Mouse (Mus musculus) lung, embryonic 14.5 days (tissue): ENCODE data around the gene Telo2. TPM values are rescaled to one million over a fixed set of nuclear protein-coding genes. Genes with fewer than 3 reads are reported as not detected.
"Not testable (repeated sequence)": the region's sequence is repeated elsewhere in the genome, so short reads cannot be mapped to it uniquely, and the experiment has no call there.

Experiments used
- ATAC-seq: fragments of 200-750 bp; cut with Nextera tagmentation; 2 replicates; pipeline ENCODE4 v1.8.0; 2017; ENCODE audit warnings: mild to moderate bottlenecking, moderate TSS enrichment, moderate library complexity; ENCODE audit not compliant: insufficient read depth
- DNase-seq: peaks from one replicate; pipeline ENCODE4 v3.0.0-alpha.2; 2015
- H3K27ac ChIP-seq: fragments of 300-500 bp; sonication (generic); 2 replicates; pipeline ENCODE4 v1.5.1; 2014; ENCODE audit warnings: low read depth, mild to moderate bottlenecking, moderate library complexity
- H3K27me3 ChIP-seq: fragments of 300-500 bp; sonication (generic); 2 replicates; pipeline ENCODE4 v1.6.1; 2014; ENCODE audit warnings: low read length, control low read depth; ENCODE audit not compliant: insufficient read depth
- H3K36me3 ChIP-seq: fragments of 300-500 bp; sonication (generic); 2 replicates; pipeline ENCODE4 v1.6.1; 2014; ENCODE audit warnings: control low read depth; ENCODE audit not compliant: insufficient read depth
- H3K4me1 ChIP-seq: fragments of 300-500 bp; sonication (generic); 2 replicates; pipeline ENCODE4 v1.6.1; 2014; ENCODE audit warnings: antibody characterized with exemption, control low read depth; ENCODE audit not compliant: insufficient read depth
- H3K4me2 ChIP-seq: fragments of 300-500 bp; sonication (generic); 2 replicates; pipeline ENCODE4 v1.6.1; 2014; ENCODE audit warnings: mild to moderate bottlenecking
- H3K4me3 ChIP-seq: fragments of 300-500 bp; sonication (generic); 2 replicates; pipeline ENCODE4 v1.5.1; 2014; ENCODE audit warnings: low read depth, low read length
- H3K9ac ChIP-seq: fragments of 300-500 bp; sonication (generic); 2 replicates; pipeline ENCODE4 v1.6.1; 2014
- H3K9me3 ChIP-seq: fragments of 300-500 bp; sonication (generic); 2 replicates; pipeline ENCODE4 v1.6.1; 2016; ENCODE audit warnings: low read depth, low read length, control low read depth
- CTCF ChIP-seq: IDR thresholded peaks from 2 replicates; pipeline ENCODE4 v1.5.1; 2016; ENCODE audit warnings: antibody characterized with exemption, low read depth
- WGBS: fragments of 180-500 bp; shearing (Covaris S2); extraction: QIAGEN DNeasy Blood & Tissue Kit; methylation state at CpG from one replicate; pipeline ENCODE4 v1.1.7; 2014; 5-methylcytosine and 5-hydroxymethylcytosine counted together
- polyA plus RNA-seq: library from polyadenylated mRNA; unstranded; fragments of >200 nt; fragmentation: Nextera tagmentation; extraction: Ambion mirVana; gene quantifications from 2 replicates; pipeline ENCODE4 v1.2.1, GENCODE M21; 2014

Gene Telo2
- polyA plus RNA-seq, 1 experiment from 2014 or later, result 46.5 TPM

- under 1% methylated on average over 40 of the region's 40 CpGs for WGBS
- Histone ChIP-seq H3K36me3 (0 out of 2 replicates have a peak, but pooled peaks cover 3% of the 10 kb centered on the region), H3K4me3 (peak within 1 kb of the TSS; percentile 93), H3K4me2 (peak within 1 kb of the TSS; percentile 79), H3K4me1 (peaks cover 8% of the 10 kb centered on the region; the same call in 1 of the 2 replicates), H3K27ac (no peak within 1 kb of the TSS), H3K27me3 (no peaks in the 10 kb centered on the region), H3K9ac (peak within 1 kb of the TSS; percentile 77), H3K9me3 (no peaks in the 10 kb centered on the region)
- no peak for TF ChIP-seq CTCF
- ATAC-seq, result peak; percentile 97
- DNase-seq, result peak; percentile 96
Observed at GRCm38 (mm10) chr17:25133275-25133698, 17.5 kb upstream of the Telo2 start, which contains the start of gene Clcn7. Clcn7 (plus strand) TSS chr17:25133391.

DNA sequence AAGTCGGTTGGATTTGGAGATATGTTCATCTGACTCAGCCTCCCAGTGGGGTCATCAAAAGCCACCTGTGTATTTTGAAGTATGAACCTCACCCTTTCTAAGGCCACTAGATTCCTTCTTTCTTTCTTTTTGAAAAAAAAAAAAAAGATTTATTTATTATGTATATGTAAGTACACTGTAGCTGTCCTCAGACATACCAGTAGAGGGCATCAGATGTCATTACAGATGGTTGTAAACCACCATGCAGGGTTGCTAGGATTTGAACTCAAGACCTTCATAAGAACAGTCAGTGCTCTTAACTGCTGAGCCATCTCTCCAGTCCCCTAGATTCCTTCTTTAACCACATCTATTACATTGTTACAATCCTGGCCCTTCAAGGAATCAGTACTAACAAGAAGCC lies 14.3 kb upstream of the Telo2 start:
- H3K9me3 ChIP-seq, result no peaks in the 10 kb centered on the region
- no peak overlapping the region for H3K4me3 ChIP-seq
- peak; percentile 31 for TF ChIP-seq CTCF
- no peaks in the 10 kb centered on the region for H3K27me3 ChIP-seq
- no peak overlapping the region for H3K9ac ChIP-seq
- H3K27ac ChIP-seq, result no peak overlapping the region
- H3K4me2 ChIP-seq, result no peak overlapping the region
- WGBS, result 88% methylated on average over 1 of the region's 1 CpGs
- no peaks in the 10 kb centered on the region for H3K36me3 ChIP-seq
- DNase-seq (peak; percentile 17), ATAC-seq (no peak)
- peaks cover 8% of the 10 kb centered on the region; the same call in 1 of the 2 replicates for H3K4me1 ChIP-seq

DNA sequence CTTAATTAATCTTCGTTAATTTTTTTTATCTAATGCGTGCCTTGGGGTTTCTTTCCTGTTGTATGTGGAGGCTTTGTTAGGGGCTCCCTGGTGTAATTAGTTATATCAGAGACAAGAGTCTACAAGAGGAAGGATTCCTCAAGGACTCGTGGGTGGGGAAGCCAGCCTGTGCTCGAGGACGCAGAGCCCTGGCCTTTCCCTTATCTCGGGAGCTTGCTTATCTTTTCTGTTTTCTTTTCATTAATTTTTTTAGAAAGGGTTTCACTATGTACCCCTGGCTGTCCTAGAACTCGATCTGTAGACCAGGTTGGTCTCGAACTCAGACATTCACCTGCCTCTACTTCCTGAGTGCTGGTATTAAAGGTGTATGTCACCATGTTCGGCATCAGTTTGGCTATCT lies 11.9 kb upstream of the Telo2 start:
- no peak for ATAC-seq
- no peaks in the 10 kb centered on the region for H3K4me1 ChIP-seq
- no peak for TF ChIP-seq CTCF
- no peaks in the 10 kb centered on the region for H3K36me3 ChIP-seq
- no peaks in the 10 kb centered on the region for H3K9me3 ChIP-seq
- H3K27me3 ChIP-seq, result no peaks in the 10 kb centered on the region
- H3K4me3 ChIP-seq, result no peak overlapping the region
- WGBS, result 57% methylated on average over 9 of the region's 9 CpGs
- no peak for DNase-seq
- no peak overlapping the region for H3K27ac ChIP-seq
- H3K4me2 ChIP-seq, result no peak overlapping the region
- H3K9ac ChIP-seq, result no peak overlapping the region

DNA sequence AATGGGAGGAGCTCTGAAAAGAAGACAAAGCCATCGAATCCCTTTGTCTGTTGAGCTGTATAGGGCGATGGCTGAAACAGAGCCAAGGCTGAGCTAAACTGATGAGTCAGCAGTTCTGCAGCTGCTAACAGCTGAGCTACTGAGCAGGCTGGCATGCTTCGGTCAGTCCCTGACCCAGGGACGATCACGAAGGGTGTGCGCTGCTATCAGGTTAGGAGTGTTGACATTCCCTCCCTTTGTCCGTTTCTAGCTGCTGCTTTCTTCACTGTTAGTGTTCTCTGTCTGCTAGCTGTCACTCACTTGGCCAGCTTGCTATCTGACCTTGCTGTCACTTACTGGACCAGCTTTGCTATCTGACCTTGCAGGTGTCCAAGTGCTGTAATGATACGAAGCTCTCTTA lies 11.3 kb upstream of the Telo2 start:
- Histone ChIP-seq H3K9me3 (no peaks in the 10 kb centered on the region), H3K36me3 (no peaks in the 10 kb centered on the region), H3K9ac (no peak overlapping the region), H3K27me3 (no peaks in the 10 kb centered on the region), H3K4me3 (no peak overlapping the region), H3K4me2 (no peak overlapping the region), H3K4me1 (no peaks in the 10 kb centered on the region), H3K27ac (no peak overlapping the region)
- DNase-seq (peak; percentile 45), ATAC-seq (no peak)
- 33% methylated on average over 8 of the region's 8 CpGs for WGBS
- no peak for TF ChIP-seq CTCF

DNA sequence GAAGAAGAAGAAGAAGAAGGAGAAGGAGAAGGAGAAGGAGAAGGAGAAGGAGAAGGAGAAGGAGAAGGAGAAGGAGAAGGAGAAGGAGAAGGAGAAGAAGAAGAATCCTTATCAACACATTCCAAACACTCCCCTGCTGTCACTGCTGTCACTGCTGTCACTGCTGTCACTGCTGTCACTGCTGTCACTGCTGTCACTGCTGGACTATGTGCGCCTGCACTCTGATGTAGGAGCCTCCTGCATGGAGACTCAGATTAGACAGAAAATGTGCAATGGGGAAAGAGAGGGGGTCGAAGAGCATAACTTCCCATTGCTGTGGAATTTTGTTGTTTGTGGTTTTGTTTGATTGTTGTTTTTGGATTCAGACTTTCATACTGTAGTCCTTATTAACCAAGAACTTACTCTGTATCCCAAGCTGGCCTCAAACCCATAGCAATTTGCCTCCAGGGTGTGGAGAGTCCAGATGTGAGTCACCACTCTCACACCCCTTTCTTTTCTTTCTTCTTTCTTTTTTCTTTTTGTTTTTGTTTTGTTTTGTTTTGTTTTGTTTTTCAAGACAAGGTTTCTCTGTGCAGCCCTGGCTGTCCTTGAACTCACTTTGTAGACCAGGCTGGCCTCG lies 9.8 kb upstream of the Telo2 start:
- 53% methylated on average over 3 of the region's 3 CpGs for WGBS
- H3K9ac ChIP-seq, H3K36me3 ChIP-seq, ATAC-seq, H3K4me1 ChIP-seq, DNase-seq, H3K27me3 ChIP-seq, H3K4me3 ChIP-seq, H3K27ac ChIP-seq, H3K9me3 ChIP-seq, H3K4me2 ChIP-seq: not testable (repeated sequence)

DNA sequence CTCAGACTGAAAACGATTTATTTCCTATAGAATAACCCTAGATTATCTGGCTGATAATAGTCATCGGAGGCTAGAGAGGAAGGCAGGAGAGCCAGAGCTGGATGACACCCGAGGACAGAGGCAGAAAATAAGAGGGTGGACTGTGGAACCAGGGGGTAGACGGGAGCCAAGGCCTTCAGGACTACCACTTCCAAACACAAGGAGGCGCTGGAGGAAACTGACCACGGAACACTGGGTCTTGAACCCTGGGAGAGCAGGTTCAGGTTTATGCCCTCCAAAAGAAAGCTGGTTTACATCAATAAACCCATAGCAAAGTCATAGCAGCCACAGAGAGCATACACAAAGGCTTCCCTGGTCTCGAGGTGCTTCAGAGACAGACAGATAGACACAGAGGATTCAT lies 8.2 kb upstream of the Telo2 start:
- Histone ChIP-seq H3K4me3 (no peak overlapping the region), H3K27me3 (no peaks in the 10 kb centered on the region), H3K9ac (no peak overlapping the region), H3K4me1 (no peaks in the 10 kb centered on the region), H3K27ac (no peak overlapping the region), H3K4me2 (no peak overlapping the region), H3K9me3 (no peaks in the 10 kb centered on the region), H3K36me3 (no peaks in the 10 kb centered on the region)
- peak; percentile 21 for DNase-seq
- TF ChIP-seq CTCF, result peak; percentile 59
- no peak for ATAC-seq
- WGBS, result 25% methylated on average over 7 of the region's 7 CpGs

DNA sequence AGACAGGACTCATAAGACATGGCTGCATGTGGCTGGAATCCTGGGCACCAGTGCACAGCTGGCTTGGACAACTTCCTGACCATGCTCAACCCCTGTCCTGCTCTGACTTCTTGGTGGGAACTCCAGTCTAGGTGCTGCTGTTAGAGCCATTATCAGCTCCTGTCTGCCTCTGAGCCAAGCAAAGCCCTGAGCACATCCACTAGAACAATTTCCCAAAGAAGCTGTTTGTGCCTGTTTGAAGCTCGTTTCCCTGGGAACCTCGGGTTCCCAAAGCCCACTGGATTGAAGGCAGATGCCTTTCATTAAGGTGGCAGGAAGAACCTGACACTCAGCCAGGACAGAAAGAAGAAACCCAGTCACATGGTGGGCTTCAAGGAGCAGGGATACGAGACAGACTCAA lies 4.6 kb upstream of the Telo2 start, which contains the start of gene Ptx4:
Ptx4 (plus strand) TSS at position 355 of the 400 bp plus-strand sequence.
- no peak for DNase-seq
- no peak for ATAC-seq
- TF ChIP-seq CTCF, result no peak
- H3K9ac ChIP-seq, result no peak within 1 kb of the TSS
- 31% methylated on average over 3 of the region's 3 CpGs for WGBS
- H3K4me3 ChIP-seq, result no peak within 1 kb of the TSS
- no peak within 1 kb of the TSS for H3K4me2 ChIP-seq
- H3K9me3 ChIP-seq, result no peaks in the 10 kb centered on the region
- no peak within 1 kb of the TSS for H3K27ac ChIP-seq
- H3K27me3 ChIP-seq, result no peaks in the 10 kb centered on the region
- H3K4me1 ChIP-seq, result no peaks in the 10 kb centered on the region
- H3K36me3 ChIP-seq, result no peaks in the 10 kb centered on the region

DNA sequence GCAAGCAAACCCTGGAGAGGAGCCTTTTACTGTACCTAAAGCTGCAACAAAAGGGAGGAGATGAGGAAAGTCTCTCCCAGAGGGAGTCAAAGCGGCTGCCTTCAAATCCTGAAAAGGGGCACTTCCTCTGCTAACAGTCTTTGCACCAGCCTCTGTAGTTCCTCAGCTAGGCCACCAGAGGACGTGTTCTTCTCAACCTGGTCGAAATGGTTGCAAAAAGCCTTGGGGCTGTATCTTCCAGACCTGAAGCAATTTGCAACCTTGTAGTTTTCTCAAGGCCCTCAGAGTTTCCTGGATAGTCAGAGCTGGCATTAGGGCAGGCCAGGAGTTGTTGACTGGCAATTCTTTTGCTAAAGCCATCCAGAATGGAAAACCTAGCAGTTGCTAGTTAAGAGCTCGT lies 1.5 kb upstream of the Telo2 start:
- Histone ChIP-seq H3K27me3 (no peaks in the 10 kb centered on the region), H3K9ac (no peak overlapping the region), H3K36me3 (peaks cover 12% of the 10 kb centered on the region), H3K4me3 (no peak overlapping the region), H3K4me2 (no peak overlapping the region), H3K4me1 (peaks cover 5% of the 10 kb centered on the region), H3K9me3 (no peaks in the 10 kb centered on the region), H3K27ac (no peak overlapping the region)
- WGBS, result 31% methylated on average over 4 of the region's 4 CpGs
- ATAC-seq (no peak), DNase-seq (no peak)
- peak; percentile 47 for TF ChIP-seq CTCF
